Mouse (Mus musculus) spleen, adult 2 months (tissue): Measurements from ENCODE around the gene Cxcl10. TPM values are rescaled to one million over a fixed set of nuclear protein-coding genes. Genes with fewer than 3 reads are reported as not detected.

Experiments used
- DNase-seq, 2 experiments: peaks; one replicate each; pipeline versions ENCODE4 v3.0.0 to v3.0.0-alpha.2; 2012 to 2021; ENCODE audit warnings: low spot score in 2 of 2, low read depth in 1 of 2
- H3K27ac ChIP-seq: fragments of 200-500 bp; 2 replicates; pipeline ENCODE4 v1.5.1; 2012; ENCODE audit warnings: low read length, inconsistent platforms; ENCODE audit not compliant: insufficient read depth
- H3K27me3 ChIP-seq: fragments of 200-500 bp; 2 replicates; pipeline ENCODE4 v1.6.1; 2012; ENCODE audit warnings: mild to moderate bottlenecking, moderate library complexity, low read length, inconsistent platforms; ENCODE audit not compliant: control insufficient read depth, insufficient read depth
- H3K36me3 ChIP-seq: fragments of 200-500 bp; 2 replicates; pipeline ENCODE4 v1.6.1; 2012; ENCODE audit warnings: mild to moderate bottlenecking, low read length, inconsistent platforms; ENCODE audit not compliant: control insufficient read depth, insufficient read depth
- H3K4me1 ChIP-seq: fragments of 200-500 bp; 2 replicates; pipeline ENCODE4 v1.6.1; 2011; ENCODE audit warnings: inconsistent platforms; ENCODE audit not compliant: control insufficient read depth, insufficient read depth, insufficient read length
- H3K4me3 ChIP-seq: fragments of 200-500 bp; 2 replicates; pipeline ENCODE4 v1.5.1; 2011; ENCODE audit warnings: mild to moderate bottlenecking, inconsistent platforms; ENCODE audit not compliant: insufficient read depth, insufficient read length; ENCODE audit errors: extremely low read depth
- CTCF ChIP-seq: fragments of 200-500 bp; IDR thresholded peaks from 2 replicates; pipeline ENCODE4 v1.5.1; 2011; ENCODE audit warnings: mild to moderate bottlenecking, inconsistent platforms; ENCODE audit not compliant: insufficient read depth, insufficient read length, insufficient replicate concordance; ENCODE audit errors: extremely low read depth
- POLR2A ChIP-seq: fragments of 200-500 bp; IDR thresholded peaks from 2 replicates; pipeline ENCODE4 v1.6.1; 2011; ENCODE audit warnings: low read depth, low read length, inconsistent platforms
- WGBS: fragments of 180-500 bp; shearing (Covaris S2); methylation state at CpG from one replicate; pipeline ENCODE4 v1.1.7; 2018; 5-methylcytosine and 5-hydroxymethylcytosine counted together
- polyA plus RNA-seq: library from polyadenylated mRNA; depleted of rRNA; stranded (reverse); fragments of >200 nt; gene quantifications from 2 replicates; pipeline ENCODE4 v1.2.3, GENCODE M21; 2012

Gene Cxcl10
- polyA plus RNA-seq, 1 experiment = 33.9 TPM

DNA sequence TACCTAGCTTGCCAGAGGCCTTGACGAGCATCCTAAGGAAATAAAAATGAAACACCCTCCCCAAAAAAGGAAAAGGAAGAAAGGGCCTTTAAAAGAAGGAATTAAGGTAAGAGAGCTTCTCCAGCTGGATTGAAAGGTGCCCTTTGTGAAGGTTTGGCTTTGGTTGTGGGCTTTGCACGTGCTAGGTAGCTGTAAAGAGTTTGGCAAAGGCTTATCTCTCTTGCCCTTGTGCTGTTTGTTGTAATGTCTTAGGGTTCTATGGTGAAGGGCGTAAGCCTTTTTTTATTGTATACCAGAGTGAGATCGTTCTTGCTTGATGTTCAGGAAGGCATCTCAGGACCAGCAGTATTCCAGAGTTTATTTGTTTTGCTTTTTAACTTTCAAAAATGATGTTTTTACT, 8.1 kb downstream of the Cxcl10 start:
- Histone ChIP-seq H3K36me3 (no peaks in the 10 kb centered on the region), H3K27ac (no peak overlapping the region), H3K27me3 (no peaks in the 10 kb centered on the region), H3K4me3 (no peak overlapping the region), H3K4me1 (no peaks in the 10 kb centered on the region)
- 71% methylated on average over 4 of the region's 4 CpGs for WGBS
- no peak for DNase-seq
- TF ChIP-seq POLR2A (no peak), CTCF (no peak)

DNA sequence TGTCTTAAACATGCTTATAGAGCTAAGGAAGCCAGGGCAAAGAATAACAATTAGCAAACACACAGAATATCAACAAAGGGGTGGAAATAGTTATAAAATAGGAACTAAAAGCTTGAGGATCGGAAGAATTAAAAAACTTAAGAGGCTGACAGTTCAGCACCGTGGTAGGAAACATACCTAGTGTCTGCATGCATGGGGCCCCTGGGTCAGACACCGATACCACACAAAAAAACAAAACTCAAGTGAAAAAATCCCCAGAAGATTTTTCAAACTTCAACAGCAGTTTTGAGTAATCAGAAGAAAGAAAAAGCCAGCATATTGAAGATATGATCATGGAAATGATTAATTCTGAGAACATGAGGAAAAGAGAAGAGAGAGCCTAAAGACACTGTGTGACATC, 11.9 kb downstream of the Cxcl10 start:
- DNase-seq = no peak
- Histone ChIP-seq H3K36me3 (no peaks in the 10 kb centered on the region), H3K27ac (no peak overlapping the region), H3K4me1 (no peaks in the 10 kb centered on the region), H3K4me3 (no peak overlapping the region), H3K27me3 (no peaks in the 10 kb centered on the region)
- 36% methylated on average over 3 of the region's 3 CpGs for WGBS
- TF ChIP-seq CTCF = no peak
- no peak for TF ChIP-seq POLR2A

DNA sequence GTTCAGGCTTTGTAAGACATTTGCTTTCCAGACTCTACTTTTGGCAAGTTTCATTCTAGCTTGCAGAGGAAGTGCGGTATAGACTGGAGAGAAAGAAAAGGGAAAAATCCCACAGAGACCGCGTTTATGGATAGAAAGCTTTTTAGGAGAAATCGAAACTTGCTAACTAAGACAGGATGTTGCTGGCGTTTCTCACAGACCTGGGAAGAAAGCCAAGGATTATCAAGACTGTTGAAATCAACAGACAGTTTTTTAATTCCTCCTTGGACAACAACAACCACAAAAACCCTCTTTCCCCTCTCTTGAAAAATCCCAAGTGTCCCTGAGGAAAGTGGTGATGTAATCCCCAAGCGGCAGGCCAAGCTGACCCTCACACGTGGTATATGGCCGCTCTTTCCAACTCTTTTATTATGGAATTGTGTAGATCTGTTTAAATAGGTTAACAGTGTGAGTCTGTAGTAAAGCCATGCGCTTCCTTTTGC, 16.3 kb downstream of the Cxcl10 start:
- Histone ChIP-seq H3K36me3 (no peaks in the 10 kb centered on the region), H3K27me3 (peaks cover 2% of the 10 kb centered on the region; the same call in 1 of the 2 replicates), H3K4me3 (no peak overlapping the region), H3K4me1 (no peaks in the 10 kb centered on the region), H3K27ac (no peak overlapping the region)
- WGBS = 56% methylated on average over 9 of the region's 9 CpGs
- no peak for DNase-seq
- TF ChIP-seq CTCF (no peak), POLR2A (no peak)

DNA sequence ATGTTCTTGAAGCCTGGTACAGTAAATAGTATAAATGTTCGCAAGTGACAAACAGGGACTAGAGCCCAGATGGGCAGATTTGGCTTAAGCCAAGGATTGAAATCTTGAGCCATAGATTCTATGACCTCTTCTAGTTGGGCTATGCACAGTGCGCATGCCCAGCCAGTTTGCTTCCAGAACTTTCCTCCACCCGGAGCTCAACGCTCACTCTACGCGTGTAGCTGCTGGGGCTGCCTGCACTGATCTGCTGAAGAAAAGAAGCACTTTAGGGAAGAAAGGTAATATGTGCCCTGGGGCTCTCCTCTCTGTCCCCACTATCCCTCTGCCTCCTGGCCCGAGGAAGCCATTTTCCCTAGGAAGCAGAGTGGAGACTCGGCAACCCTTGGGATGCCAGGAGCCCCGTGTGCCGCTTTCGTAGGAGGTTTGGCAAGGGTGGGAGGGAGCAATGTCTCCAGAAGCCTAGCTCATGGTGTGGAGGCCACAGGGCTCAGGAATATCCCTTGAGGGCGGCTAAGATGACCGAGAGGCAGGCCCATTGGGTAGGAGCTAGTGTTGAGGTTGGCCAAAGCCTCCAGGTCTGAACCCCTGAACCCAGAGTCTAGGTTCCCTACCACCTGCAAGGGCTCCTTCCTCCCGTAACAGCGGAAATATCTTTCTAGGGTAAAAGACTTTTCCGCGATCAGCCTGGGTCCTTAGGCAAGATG, 16.9 kb downstream of the Cxcl10 start, which contains the start of gene Art3:
Gene Art3, plus strand, starts transcription at position 193 of the 704 bp plus-strand sequence.
- Histone ChIP-seq H3K4me3 (no peak within 1 kb of the TSS), H3K36me3 (no peaks in the 10 kb centered on the region), H3K4me1 (no peaks in the 10 kb centered on the region), H3K27ac (no peak within 1 kb of the TSS), H3K27me3 (peaks cover 2% of the 10 kb centered on the region; the same call in 1 of the 2 replicates)
- WGBS = 92% methylated on average over 17 of the region's 17 CpGs
- no peak for TF ChIP-seq POLR2A
- no peak for TF ChIP-seq CTCF
- no peak for DNase-seq

DNA sequence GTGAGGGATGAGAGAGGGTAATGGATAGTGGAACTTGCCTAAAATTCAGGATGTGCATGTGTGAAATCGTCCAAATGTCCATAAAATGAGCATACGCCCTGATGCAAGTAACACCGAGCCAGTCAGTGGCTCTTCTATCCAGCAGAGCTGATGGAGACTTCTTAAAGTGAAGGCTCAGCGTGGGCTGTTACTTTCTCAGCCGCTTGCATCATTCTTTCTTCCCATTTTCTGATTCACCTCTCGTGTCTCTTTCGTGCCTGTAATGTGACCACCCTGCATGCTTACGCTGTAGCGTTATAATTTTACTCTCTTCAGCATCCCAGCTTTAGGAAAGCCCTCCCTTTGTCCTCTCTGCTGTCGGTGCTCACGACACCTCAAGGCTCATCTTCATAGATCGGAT, 17.6 kb downstream of the Cxcl10 start:
- TF ChIP-seq CTCF = no peak
- no peak for TF ChIP-seq POLR2A
- peaks cover 2% of the 10 kb centered on the region; the same call in 1 of the 2 replicates for H3K27me3 ChIP-seq
- H3K27ac ChIP-seq = no peak overlapping the region
- DNase-seq = no peak
- H3K36me3 ChIP-seq = no peaks in the 10 kb centered on the region
- H3K4me1 ChIP-seq = no peaks in the 10 kb centered on the region
- WGBS = 87% methylated on average over 12 of the region's 12 CpGs
- H3K4me3 ChIP-seq = no peak overlapping the region

DNA sequence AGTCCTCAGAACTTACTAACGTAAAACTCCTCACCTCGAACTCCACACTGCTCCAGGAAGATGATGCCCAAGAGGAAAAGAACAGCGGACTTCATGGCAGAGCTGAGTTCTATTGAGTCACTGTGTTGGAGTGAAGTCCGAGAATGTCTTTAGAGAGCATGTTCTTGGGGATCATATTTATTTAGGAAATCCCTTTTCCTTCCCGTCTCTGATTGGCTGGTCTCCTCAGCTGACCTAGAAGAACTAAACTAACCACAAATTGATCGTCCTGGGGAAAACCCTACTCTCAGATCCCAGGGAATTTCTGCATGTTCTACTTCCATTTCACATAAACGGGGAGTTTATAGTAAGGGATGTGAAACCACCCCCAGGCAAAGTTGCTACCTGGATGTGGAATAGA, 20.8 kb downstream of the Cxcl10 start, which contains the start of gene Cxcl9:
Gene Cxcl9, minus strand, starts transcription at position 151 of the 400 bp plus-strand sequence.
- no peak within 1 kb of the TSS for H3K4me3 ChIP-seq
- no peak within 1 kb of the TSS for H3K27ac ChIP-seq
- 73% methylated on average over 7 of the region's 7 CpGs for WGBS

DNA sequence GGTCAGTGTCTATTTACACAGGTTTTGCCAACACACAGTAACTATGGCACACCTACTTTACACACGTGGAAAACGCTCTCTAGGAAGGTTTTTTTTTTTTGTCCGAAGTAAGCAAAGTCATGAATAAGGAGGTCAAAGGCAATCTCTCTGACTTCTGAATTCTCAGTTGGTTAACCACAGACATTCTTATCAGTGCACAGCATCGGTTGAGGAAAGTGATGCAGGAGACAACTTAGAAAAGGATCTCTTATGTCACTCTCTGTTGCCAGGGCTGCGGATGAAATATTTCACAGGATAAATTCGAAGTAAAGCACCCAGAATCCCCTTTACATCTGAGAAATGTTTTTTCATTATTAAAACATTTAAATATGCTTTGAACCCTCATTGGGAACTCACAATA, 21.3 kb downstream of the Cxcl10 start:
- H3K4me3 ChIP-seq = no peak overlapping the region
- no peak for DNase-seq
- H3K27me3 ChIP-seq = peaks cover 2% of the 10 kb centered on the region; the same call in 1 of the 2 replicates
- no peaks in the 10 kb centered on the region for H3K36me3 ChIP-seq
- WGBS = 5% methylated on average over 6 of the region's 6 CpGs
- H3K4me1 ChIP-seq = no peaks in the 10 kb centered on the region
- TF ChIP-seq POLR2A (no peak), CTCF (no peak)
- no peak overlapping the region for H3K27ac ChIP-seq

More for the DNA sequence above, 20.8 kb downstream of the Cxcl10 start, which contains the start of gene Cxcl9:
- Histone ChIP-seq H3K4me1 (no peaks in the 10 kb centered on the region), H3K36me3 (no peaks in the 10 kb centered on the region), H3K27me3 (peaks cover 2% of the 10 kb centered on the region; the same call in 1 of the 2 replicates)
- DNase-seq = no peak
- TF ChIP-seq CTCF = no peak
- no peak for TF ChIP-seq POLR2A
